Mouse (Mus musculus): Measurements from ENCODE around the gene Bmpr2.
A peak's percentile ranks its signal among the peaks of the same experiment; 100 is the strongest.
"Not testable (repeated sequence)": the region's sequence is repeated elsewhere in the genome, so short reads cannot be mapped to it uniquely, and the experiment has no call there.

The Bmpr2 gene

DNA sequence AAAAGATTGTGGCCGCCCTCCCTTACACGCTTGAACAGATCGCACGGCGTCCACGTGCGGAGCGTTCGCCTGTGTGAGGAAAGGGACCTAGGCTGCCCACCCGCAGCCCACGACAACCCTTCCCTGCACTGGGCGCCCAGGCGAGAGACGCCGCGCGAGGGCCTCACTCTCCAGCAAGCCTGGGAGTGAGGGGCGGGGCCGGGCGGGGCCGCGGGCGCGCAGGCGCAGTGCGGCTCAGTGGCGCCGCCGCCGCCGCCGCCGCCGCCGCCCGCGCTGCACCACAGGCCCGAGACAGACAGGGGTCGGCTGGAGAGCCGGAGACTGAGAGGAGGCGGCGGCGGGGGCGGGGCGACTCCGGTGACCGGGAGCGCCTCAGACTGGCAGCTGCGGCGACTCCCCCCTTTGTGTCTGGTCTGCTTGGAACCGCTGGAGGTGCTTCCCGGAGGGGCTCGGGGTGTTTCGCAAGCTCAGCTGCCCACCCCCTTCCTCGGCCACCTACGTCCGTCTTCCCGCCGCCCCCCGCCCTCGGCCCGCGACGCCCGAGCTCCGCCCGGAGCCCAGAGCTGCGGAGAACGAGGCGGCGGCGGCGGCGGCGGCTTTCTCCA, at the start of gene Bmpr2:
Bmpr2 (plus strand) TSS at position 237 of the 605 bp plus-strand sequence.
- peak; percentile 90 for DNase-seq (ENCODE audit: extremely low spot score, low spot score)

DNA sequence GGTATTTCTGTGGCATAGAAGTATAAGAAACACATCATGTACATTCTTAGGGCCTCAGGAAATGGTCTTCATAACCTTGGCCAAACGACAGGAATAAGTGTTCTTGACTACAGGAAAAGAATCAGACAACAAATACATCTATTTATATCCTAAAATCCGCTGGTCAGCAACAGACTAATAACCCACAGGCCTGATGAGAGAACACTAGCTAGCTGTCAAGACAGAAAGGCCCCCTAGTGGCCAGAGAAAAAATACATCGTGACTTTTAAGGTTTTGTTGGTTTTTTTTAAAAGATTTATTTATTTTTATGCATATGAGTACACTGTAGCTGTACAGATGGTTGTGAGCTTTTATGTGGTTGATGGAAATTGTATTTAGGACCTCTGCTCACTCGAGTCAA, 43.3 kb upstream of the Bmpr2 start:
- no peak for DNase-seq (ENCODE audit: extremely low spot score, low spot score)

GRCm38 (mm10) chr1:59725661-59726060, 37.5 kb upstream of the Bmpr2 start:
- no peak for DNase-seq (ENCODE audit: extremely low spot score, low spot score)

- no peak for DNase-seq (ENCODE audit: extremely low spot score, low spot score)
These were observed 33.1 kb upstream of the Bmpr2 start for GRCm38 (mm10) chr1:59730106-59730505.

- no peak for DNase-seq (ENCODE audit: extremely low spot score, low spot score)
These were observed 32.5 kb upstream of the Bmpr2 start for GRCm38 (mm10) chr1:59730737-59731136.

GRCm38 (mm10) chr1:59734076-59734475, 29.1 kb upstream of the Bmpr2 start:
- no peak for DNase-seq (ENCODE audit: extremely low spot score, low spot score)

- no peak for DNase-seq (ENCODE audit: extremely low spot score, low spot score)
These were observed 24.3 kb upstream of the Bmpr2 start for GRCm38 (mm10) chr1:59738768-59739414.

DNA sequence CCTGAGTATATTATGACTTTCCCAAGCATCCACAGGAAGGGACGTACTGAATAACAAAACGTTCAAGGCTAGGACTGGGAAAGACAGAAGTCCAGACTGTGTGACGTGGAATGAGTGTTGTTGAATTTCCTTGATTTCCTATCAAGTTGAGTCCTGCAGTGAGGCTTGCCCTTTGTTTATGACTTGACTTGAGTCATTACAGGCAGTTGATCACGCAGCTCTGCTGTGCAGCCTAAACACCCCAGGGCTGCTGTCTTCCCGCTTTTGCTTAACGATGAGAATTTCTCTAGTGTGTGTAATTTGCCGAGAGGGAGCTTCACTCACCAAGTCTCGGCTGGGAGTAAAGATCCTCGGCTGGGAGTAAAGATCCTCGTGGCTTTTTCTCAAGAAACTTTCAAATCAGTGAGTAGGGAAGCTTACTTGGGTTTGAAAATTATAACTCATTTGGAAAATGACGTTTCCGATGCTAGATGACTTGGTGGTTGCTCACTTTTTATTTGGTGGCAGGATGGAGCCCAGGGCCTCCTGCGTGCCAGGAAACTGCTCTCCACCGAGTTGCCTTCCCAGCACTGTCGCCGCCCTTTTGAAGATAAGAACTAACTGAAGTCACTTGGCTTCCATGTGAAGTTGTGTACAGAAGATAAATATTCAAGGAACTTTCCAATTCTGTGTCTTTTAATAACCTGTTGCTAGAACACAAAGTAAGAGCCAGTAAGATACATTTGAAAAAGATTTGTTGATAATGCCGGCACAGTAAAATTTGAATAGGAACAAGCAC, 23.4 kb upstream of the Bmpr2 start:
- DNase-seq (ENCODE audit: extremely low spot score, low spot score) = no peak

GRCm38 (mm10) chr1:59749047-59749446, 14.2 kb upstream of the Bmpr2 start:
- DNase-seq (ENCODE audit: extremely low spot score, low spot score) = no peak

GRCm38 (mm10) chr1:59749724-59750123, 13.5 kb upstream of the Bmpr2 start:
- DNase-seq (ENCODE audit: extremely low spot score, low spot score) = not testable (repeated sequence)

DNA sequence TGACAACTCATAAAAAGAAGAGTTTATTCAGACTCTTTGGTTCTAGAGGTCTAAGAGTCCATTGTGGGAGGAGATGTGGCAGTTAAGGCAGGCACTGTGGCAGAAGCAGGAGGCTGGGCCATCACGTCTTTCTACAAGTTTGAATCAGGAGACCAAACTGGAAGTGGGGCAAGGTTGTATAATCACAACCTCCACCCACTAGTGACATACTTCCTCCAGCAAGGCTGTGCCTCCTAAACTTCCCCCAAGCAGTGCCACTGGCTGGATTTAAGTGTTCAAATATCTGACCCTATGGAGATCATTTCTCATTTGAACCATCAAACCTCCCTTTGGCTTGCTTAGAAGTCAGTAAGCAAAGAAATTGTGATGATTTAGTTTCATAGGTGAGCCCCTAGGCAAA, 7.9 kb upstream of the Bmpr2 start:
- no peak for DNase-seq (ENCODE audit: extremely low spot score, low spot score)

- no peak for DNase-seq (ENCODE audit: extremely low spot score, low spot score)
These were observed 4.9 kb upstream of the Bmpr2 start for GRCm38 (mm10) chr1:59758325-59758724.

GRCm38 (mm10) chr1:59762208-59762607, 992 bp upstream of the Bmpr2 start:
- DNase-seq (ENCODE audit: extremely low spot score, low spot score) = no peak

DNA sequence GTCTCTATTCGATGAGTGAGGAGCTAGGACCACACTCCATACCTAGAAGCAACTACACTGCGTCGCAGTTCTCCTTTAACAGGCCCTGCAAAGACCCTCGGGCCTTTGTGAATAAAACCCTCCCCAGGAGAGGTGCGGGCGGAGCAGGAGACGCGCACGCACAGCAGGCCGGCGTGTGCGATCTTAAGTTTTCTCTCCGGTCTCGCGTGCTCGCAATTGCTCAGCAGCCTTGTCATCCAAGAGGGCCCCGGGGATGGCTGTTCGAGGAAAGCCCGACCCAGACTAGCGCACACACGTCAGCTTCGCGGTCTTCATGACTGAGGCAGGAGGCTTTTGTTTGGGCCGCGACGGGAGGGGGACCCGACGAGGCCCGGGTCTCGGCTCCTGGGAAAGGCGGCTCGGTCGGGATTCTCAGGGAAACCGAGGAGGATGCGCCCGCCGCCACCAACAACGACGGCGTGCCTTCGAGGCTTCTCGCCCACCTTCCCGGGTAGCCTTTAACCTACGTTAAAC, 493 bp upstream of the Bmpr2 start:
- no peak for DNase-seq (ENCODE audit: extremely low spot score, low spot score)

DNA sequence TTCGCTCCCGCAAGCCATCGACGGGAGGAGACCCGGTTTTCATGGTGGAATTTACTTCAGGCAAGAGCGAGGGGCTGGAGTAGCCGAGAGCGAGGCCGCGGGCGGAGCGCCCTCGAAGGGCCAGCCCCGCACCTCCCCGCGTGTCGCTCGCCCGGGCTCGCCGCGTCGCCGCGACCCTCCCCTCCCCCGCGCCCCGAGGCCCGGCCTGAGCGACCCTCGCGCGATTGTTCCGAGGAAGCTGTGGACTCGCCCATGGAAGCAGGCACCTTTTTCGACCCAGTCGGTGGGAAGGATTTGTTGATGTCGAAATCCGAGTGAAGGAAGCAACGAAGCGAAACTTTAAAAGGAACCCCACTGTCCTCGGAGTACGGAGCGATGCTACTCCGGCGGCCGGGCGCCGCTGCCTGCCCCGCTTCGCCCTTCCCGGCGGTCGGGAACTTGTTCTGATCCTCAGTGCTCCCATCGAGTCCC, 616 bp downstream of the Bmpr2 start:
- peak; percentile 82 for DNase-seq (ENCODE audit: extremely low spot score, low spot score)

GRCm38 (mm10) chr1:59764407-59764971, 1.3 kb downstream of the Bmpr2 start:
- peak; percentile 75 for DNase-seq (ENCODE audit: extremely low spot score, low spot score)

- DNase-seq (ENCODE audit: extremely low spot score, low spot score) = no peak
These were observed 2.1 kb downstream of the Bmpr2 start for GRCm38 (mm10) chr1:59765279-59765678.

DNA sequence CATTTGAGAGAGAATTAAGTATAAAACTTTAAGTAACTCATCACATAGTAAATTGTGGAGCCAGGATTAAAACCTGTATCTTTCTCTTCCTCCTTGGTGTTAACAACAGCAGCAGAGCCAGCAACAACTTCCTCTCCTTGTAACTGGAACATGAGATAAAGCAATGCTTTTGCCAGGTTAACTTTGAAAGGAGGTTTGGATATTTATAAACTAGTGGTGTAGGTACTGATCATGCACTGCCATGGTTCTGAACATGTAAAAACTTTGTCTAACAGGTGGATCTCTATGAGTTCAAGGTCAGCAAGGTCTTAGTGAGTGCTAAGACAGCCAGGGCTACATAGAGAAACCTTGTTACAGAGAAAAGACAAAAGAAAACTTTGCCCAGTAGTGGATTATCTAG, 3.4 kb downstream of the Bmpr2 start:
- DNase-seq (ENCODE audit: extremely low spot score, low spot score) = no peak

DNA sequence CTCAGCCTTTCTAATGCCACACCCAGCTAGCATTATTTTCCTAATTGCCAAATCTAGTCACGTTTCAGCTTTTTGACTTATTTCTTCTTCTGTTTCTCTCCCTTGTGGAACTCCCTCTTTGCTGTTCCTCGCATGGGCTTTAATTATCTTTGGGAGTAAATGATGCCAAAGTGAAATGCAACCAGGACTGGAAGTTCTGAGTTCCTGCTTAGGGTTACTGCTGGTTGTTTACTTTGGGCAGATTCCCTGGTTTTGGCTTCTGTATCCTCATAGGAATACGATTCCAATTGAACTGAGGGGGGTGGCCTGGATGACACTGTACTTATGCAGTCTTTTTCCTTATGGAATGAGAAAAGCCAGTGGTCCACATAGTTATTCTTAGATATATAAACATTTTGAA, 8.7 kb downstream of the Bmpr2 start:
- DNase-seq (ENCODE audit: extremely low spot score, low spot score) = no peak

GRCm38 (mm10) chr1:59781080-59781479, 17.9 kb downstream of the Bmpr2 start:
- no peak for DNase-seq (ENCODE audit: extremely low spot score, low spot score)

DNA sequence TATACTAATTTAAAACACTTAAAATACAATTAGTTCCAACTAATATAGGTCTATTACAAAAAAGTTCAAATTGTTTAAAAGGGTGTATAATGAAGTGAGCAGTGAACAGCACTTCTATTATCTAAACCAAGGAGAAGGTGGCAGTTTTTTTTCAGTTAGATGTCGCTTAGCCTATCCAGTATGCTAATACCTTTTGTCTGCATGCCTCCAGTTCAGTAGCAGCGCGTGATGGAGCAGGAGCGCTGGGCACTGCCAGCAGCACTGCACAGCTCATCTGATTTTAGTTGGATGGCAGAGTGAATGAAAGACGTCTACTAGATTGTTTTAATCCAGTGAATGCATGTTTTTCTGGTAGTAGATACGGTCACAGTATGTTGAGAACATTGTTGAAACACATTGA, 25.8 kb downstream of the Bmpr2 start:
- no peak for DNase-seq (ENCODE audit: extremely low spot score, low spot score)

DNA sequence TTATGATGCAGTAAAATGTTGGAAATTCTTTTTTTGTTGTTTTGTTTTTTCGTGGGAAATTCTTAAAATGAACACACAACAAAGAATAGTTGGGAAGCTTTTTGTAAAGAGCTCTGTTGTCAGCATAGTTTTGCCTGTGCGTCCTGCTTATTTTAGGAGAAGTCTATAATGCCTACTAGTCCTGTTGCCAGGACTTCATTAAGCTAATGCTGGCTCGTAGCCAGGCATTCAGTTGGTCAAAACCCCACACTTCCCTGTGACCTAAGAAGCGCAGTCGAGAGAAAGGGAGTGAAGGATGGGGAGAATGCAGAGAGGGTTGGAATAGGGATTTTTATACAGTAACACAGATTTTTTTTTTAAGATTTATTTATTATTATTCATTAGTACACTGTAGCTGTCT, 26.5 kb downstream of the Bmpr2 start:
- DNase-seq (ENCODE audit: extremely low spot score, low spot score) = no peak

All from neural tube, embryonic 10.5 days (tissue).